Mouse (Mus musculus) embryonic facial prominence, embryonic 11.5 days (tissue): ENCODE results near the gene E2f6. TPM values are rescaled to one million over a fixed set of nuclear protein-coding genes. Genes with fewer than 3 reads are reported as not detected.
A peak's percentile ranks its signal among the peaks of the same experiment; 100 is the strongest.

Experiments
- ATAC-seq: fragments of 200-750 bp; cut with Nextera tagmentation; replicated peaks from 2 replicates; pipeline ENCODE4 v1.8.0; 2017; ENCODE audit warnings: low read depth; ENCODE audit not compliant: insufficient number of reproducible peaks, low FRiP score, low TSS enrichment
- DNase-seq: peaks from one replicate; pipeline ENCODE4 v3.0.0-alpha.2; 2015; ENCODE audit warnings: low spot score
- H3K27ac ChIP-seq: fragments of 300-500 bp; sonication (generic); replicated peaks from 2 replicates; pipeline ENCODE4 v1.5.1; 2014; ENCODE audit warnings: mild to moderate bottlenecking, low read depth, low read length, control low read depth
- H3K27me3 ChIP-seq: fragments of 300-500 bp; sonication (generic); 2 replicates; pipeline ENCODE4 v1.6.1; 2014; ENCODE audit warnings: mild to moderate bottlenecking, low read length, moderate library complexity, mixed read lengths; ENCODE audit not compliant: control insufficient read depth, insufficient read depth
- H3K36me3 ChIP-seq: fragments of 300-500 bp; sonication (generic); replicated peaks from 2 replicates; pipeline ENCODE4 v1.6.1; 2014; ENCODE audit warnings: low read depth, mild to moderate bottlenecking, low read length, moderate library complexity, mixed read lengths; ENCODE audit not compliant: control insufficient read depth, insufficient read depth
- H3K4me1 ChIP-seq: fragments of 300-500 bp; sonication (generic); 2 replicates; pipeline ENCODE4 v1.6.1; 2014; ENCODE audit warnings: low read length, mixed read lengths; ENCODE audit not compliant: control insufficient read depth, insufficient read depth
- H3K4me2 ChIP-seq: fragments of 300-500 bp; sonication (generic); 2 replicates; pipeline ENCODE4 v1.6.1; 2014; ENCODE audit warnings: low read depth, mild to moderate bottlenecking, control low read depth, low read length, moderate library complexity
- H3K4me3 ChIP-seq: fragments of 300-500 bp; sonication (generic); 2 replicates; pipeline ENCODE4 v1.5.1; 2014; ENCODE audit warnings: low read depth, low read length, control low read depth
- H3K9ac ChIP-seq: fragments of 300-500 bp; sonication (generic); replicated peaks from 2 replicates; pipeline ENCODE4 v1.6.1; 2014; ENCODE audit warnings: mild to moderate bottlenecking, control low read depth, low read length
- H3K9me3 ChIP-seq: fragments of 300-500 bp; sonication (generic); replicated peaks from 2 replicates; pipeline ENCODE4 v1.6.1; 2016; ENCODE audit warnings: mild to moderate bottlenecking, low read length, inconsistent platforms, mixed read lengths; ENCODE audit not compliant: control insufficient read depth
- WGBS: fragments of 180-500 bp; shearing (Covaris S2); extraction: QIAGEN DNeasy Blood & Tissue Kit; methylation state at CpG from one replicate; pipeline ENCODE4 v1.1.7; 2014; 5-methylcytosine and 5-hydroxymethylcytosine counted together
- polyA plus RNA-seq: library from polyadenylated mRNA; unstranded; fragments of >200 nt; fragmentation: Nextera tagmentation; extraction: Ambion mirVana; gene quantifications from 2 replicates; pipeline ENCODE4 v1.2.1, GENCODE M21; 2014

E2f6 gene
- polyA plus RNA-seq, 1 experiment from 2014 or later, result 87.6 TPM

DNA sequence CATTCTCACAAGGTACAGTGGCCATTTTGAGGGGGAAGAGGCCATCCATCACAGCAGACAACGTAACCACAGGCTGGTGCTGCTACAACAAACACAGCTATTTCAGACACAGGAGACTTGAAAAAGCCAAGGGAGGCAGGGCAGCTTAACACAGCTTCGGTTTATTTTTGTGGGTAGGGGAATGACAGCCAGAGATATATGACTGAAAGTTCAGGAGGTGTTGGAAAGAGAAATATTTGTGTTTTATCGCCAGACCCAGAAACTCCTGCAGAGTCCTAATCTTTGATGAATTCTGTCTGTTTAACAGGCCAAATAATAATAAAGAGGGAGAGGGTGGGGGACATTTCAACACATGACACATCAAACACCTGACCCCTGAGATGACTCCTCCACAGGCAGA lies 55.7 kb downstream of the E2f6 start:
- Histone ChIP-seq H3K4me1 (no peaks in the 10 kb centered on the region; the same call in 1 of the 2 replicates), H3K4me3 (no peak overlapping the region), H3K9me3 (no peaks in the 10 kb centered on the region), H3K27me3 (no peaks in the 10 kb centered on the region), H3K27ac (no peak overlapping the region), H3K9ac (no peak overlapping the region), H3K4me2 (no peak overlapping the region), H3K36me3 (no peaks in the 10 kb centered on the region)
- WGBS, result 73% methylated on average over 3 of the region's 3 CpGs
- no peak for ATAC-seq
- no peak for DNase-seq

DNA sequence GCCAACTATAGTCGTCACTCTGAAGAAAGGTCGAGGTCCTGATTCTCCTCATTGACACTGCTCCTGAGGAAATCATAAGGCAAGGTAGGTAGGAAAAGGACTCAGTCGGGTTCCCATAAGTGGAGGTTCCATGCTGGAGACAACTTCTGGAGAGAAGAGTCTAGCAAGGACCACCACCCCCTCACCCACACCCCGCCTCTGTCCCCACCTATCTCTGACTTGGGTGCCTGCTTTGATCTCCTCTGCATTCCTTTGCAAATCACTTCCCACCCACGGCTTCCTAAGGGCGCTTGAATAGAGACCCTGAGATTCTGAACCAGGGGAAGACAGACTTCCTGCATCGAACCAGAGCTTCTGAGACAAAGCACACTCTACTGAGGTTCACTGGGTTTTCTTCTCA lies 56.5 kb downstream of the E2f6 start:
- ATAC-seq (no peak), DNase-seq (no peak)
- WGBS, result 68% methylated on average over 7 of the region's 7 CpGs
- Histone ChIP-seq H3K27ac (no peak overlapping the region), H3K4me1 (no peaks in the 10 kb centered on the region; the same call in 1 of the 2 replicates), H3K9ac (no peak overlapping the region), H3K4me3 (no peak overlapping the region), H3K9me3 (no peaks in the 10 kb centered on the region), H3K36me3 (no peaks in the 10 kb centered on the region), H3K27me3 (no peaks in the 10 kb centered on the region), H3K4me2 (no peak overlapping the region)

DNA sequence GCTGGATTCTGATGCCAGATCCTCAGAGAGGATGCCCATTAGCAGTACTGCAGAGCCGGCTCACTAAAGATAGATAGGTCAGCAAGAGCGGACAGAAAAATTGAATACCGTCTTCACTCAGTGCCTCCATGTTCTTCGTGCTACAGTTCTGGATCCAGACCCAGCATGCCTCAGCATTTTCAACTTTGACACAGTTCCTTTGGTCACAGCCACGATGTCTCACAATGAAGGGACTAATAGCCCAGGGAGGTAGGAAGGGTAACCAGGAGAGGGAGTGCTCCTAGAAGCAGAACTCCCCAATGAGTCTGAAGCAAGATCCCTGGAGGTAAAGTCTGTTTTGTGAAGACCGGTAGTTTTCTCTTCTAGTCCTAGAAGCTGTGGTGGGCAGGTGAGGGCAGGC lies 57.9 kb downstream of the E2f6 start:
- DNase-seq (no peak), ATAC-seq (no peak)
- no peak overlapping the region for H3K9ac ChIP-seq
- H3K4me1 ChIP-seq, result no peaks in the 10 kb centered on the region; the same call in 1 of the 2 replicates
- 79% methylated on average over 6 of the region's 6 CpGs for WGBS
- H3K27ac ChIP-seq, result no peak overlapping the region
- H3K4me3 ChIP-seq, result no peak overlapping the region
- no peaks in the 10 kb centered on the region for H3K27me3 ChIP-seq
- no peaks in the 10 kb centered on the region for H3K36me3 ChIP-seq
- H3K9me3 ChIP-seq, result no peaks in the 10 kb centered on the region
- H3K4me2 ChIP-seq, result no peak overlapping the region

DNA sequence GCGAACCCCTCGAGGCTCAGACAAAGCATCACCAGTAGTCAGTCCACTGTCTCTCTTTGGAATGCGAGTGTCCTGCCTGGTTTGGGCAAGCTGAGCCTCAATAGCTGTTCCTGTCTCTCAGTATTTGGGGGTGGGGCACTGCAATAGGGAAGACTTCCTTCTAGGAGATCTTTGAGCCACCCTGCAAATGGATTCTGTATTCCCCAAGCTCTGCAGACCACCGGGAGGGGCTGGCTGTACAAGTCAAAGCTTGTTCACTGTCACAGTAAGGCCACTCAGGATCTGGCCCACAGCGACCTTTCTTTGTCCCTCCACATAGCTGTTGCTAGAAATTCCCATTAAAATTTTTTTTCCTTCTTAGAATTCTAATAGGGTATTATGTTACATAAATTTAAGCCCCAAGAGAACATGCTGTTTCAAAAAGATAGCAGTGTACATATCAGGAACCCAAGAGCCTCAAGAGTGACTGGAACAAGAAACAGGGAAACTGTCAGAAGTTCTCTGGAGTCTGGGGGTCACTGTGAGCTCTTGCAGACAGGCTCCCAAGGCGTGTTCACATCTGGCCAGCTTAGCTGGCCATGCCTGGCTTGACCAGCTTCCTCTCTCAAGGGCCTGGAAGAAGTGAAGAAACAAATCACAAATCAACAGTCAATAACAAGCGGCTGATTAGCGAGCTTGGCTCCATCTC lies 58.5 kb downstream of the E2f6 start:
- H3K4me2 ChIP-seq, result no peak overlapping the region
- no peaks in the 10 kb centered on the region; the same call in 1 of the 2 replicates for H3K4me1 ChIP-seq
- no peak overlapping the region for H3K4me3 ChIP-seq
- H3K27me3 ChIP-seq, result no peaks in the 10 kb centered on the region
- H3K9ac ChIP-seq, result no peak overlapping the region
- no peak for DNase-seq
- 60% methylated on average over 8 of the region's 8 CpGs for WGBS
- no peak for ATAC-seq
- H3K9me3 ChIP-seq, result no peaks in the 10 kb centered on the region
- no peaks in the 10 kb centered on the region for H3K36me3 ChIP-seq
- H3K27ac ChIP-seq, result no peak overlapping the region

DNA sequence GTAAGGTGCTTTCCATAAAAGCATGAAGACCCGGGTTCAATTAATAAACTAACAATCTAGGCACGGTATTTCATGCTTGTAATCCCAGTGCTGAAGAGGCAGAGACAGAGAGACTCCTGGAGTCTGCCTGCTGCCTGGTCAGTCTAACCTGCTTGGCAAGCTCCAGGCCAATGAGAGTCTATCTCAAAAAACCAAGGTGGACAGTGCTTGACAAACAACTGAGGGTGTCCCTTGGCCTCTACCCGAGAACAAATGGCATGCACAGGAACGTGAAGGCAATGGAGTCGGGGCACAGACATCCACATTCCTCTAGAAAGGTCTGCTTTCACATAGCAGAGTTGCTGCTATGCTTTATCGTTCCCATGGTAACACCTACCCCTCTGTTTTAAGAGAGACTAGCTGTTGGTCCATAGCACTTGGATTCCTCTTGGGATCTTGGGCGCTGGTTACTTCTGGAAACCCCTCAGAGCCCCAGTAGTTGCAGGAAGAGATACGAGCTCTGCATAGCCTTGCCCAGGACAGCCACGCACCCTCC lies 59.2 kb downstream of the E2f6 start:
- 0 out of 2 replicates have a peak, but pooled peaks have one; percentile 34 for ATAC-seq
- no peaks in the 10 kb centered on the region for H3K27me3 ChIP-seq
- no peak overlapping the region for H3K9ac ChIP-seq
- peak; percentile 27 for DNase-seq
- 60% methylated on average over 9 of the region's 9 CpGs for whole genome bisulfite sequencing
- peak overlapping the region; percentile 52; the same call in 1 of the 2 replicates for H3K27ac ChIP-seq
- H3K4me1 ChIP-seq, result no peaks in the 10 kb centered on the region; the same call in 1 of the 2 replicates
- H3K4me3 ChIP-seq, result no peak overlapping the region
- no peak overlapping the region for H3K4me2 ChIP-seq
- H3K9me3 ChIP-seq, result no peaks in the 10 kb centered on the region
- no peaks in the 10 kb centered on the region for H3K36me3 ChIP-seq

DNA sequence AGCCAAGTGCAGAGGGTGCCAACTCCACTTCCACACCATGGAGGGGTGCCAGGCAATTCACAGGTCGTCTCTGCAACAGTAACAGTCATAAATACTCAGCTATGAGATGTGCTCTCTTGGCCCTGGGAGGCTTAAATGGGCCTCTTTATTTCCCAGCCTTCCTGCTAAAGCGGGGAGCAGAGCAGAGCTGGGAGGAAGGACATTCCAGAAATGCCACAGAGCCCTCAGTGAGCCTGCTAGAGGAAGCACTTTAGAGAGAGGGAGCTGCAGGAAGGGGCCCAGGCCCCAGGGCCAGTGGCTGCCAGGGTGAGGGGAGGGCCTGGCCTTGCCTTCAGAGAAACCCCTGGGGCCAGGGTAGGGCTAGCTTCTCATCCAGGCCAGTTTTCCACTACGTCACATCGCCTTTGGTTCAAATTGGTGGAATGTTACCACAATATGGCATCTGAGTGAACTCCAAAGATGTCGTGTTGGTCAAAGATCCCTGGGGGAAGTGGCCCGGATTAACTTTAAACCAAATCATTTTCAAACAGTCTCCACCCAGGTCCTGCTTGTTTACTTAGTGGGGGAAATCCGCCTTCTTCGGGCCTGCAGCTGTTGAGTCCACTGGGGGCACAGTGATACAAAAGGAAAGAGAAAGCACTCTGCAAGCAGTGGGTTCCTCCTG lies 59.8 kb downstream of the E2f6 start:
- no peak overlapping the region for H3K4me2 ChIP-seq
- H3K4me1 ChIP-seq, result no peaks in the 10 kb centered on the region; the same call in 1 of the 2 replicates
- H3K27ac ChIP-seq, result peak overlapping the region; percentile 52; the same call in 1 of the 2 replicates
- no peaks in the 10 kb centered on the region for H3K36me3 ChIP-seq
- H3K4me3 ChIP-seq, result no peak overlapping the region
- 32% methylated on average over 8 of the region's 8 CpGs for WGBS
- DNase-seq, result peak; percentile 59
- no peaks in the 10 kb centered on the region for H3K9me3 ChIP-seq
- ATAC-seq, result peak; percentile 80
- no peak overlapping the region for H3K9ac ChIP-seq
- H3K27me3 ChIP-seq, result no peaks in the 10 kb centered on the region

DNA sequence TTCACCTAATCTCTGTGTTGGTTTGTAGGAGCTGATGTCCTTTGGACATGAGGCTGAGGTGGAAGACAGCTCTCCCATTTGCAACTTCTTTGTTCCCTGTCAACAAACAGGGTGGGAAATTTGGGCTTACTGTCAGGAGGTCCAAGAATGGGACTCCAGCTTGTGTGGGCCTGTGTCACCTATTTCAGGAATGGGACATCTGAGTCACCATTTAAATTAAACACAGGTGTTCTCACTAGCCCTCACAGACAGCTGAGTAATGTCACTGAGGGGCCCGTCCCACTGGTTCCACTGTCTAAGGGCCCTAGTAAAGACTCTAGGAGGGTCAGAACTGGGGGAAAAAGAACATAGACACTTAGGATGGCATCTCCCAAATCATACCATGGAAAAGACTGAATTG lies 61.2 kb downstream of the E2f6 start:
- Histone ChIP-seq H3K9ac (no peak overlapping the region), H3K4me1 (no peaks in the 10 kb centered on the region; the same call in 1 of the 2 replicates), H3K4me3 (no peak overlapping the region), H3K9me3 (no peaks in the 10 kb centered on the region), H3K27me3 (no peaks in the 10 kb centered on the region), H3K36me3 (no peaks in the 10 kb centered on the region), H3K4me2 (no peak overlapping the region), H3K27ac (no peak overlapping the region)
- WGBS, result 43% methylated on average over 1 of the region's 1 CpGs
- DNase-seq (no peak), ATAC-seq (no peak)

DNA sequence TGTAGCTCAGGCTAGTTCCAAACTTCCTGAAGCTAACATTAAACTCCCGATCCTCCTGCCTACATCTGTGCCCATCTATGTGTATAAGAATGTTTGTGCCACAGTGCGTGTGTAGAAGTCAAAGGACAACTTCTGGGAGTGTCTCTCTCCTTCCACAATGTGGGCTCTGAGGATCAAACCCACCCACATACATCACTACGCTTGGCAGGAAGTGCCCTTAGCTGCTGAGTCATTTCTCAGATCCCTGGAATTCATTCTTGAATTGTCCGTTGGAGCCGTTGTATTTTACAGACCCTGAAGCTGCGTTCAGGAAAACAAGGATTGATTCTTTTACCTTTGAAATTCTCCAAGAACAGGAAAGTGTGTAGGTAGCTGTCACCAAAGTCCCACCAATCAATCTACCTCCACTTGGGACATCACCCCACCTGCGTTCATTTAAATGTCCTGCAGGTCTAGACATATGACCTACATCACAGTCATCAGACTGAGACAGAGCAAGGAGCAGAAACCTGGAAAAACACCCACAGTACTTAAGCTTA lies 62.2 kb downstream of the E2f6 start:
- H3K27me3 ChIP-seq, result no peaks in the 10 kb centered on the region
- H3K4me2 ChIP-seq, result no peak overlapping the region
- ATAC-seq (no peak), DNase-seq (no peak)
- H3K4me1 ChIP-seq, result no peaks in the 10 kb centered on the region; the same call in 1 of the 2 replicates
- H3K4me3 ChIP-seq, result no peak overlapping the region
- H3K27ac ChIP-seq, result no peak overlapping the region
- H3K9ac ChIP-seq, result no peak overlapping the region
- 77% methylated on average over 7 of the region's 7 CpGs for WGBS
- H3K36me3 ChIP-seq, result no peaks in the 10 kb centered on the region
- no peaks in the 10 kb centered on the region for H3K9me3 ChIP-seq
